Mouse (Mus musculus): ENCODE measurements around the gene Map2.

DNA sequence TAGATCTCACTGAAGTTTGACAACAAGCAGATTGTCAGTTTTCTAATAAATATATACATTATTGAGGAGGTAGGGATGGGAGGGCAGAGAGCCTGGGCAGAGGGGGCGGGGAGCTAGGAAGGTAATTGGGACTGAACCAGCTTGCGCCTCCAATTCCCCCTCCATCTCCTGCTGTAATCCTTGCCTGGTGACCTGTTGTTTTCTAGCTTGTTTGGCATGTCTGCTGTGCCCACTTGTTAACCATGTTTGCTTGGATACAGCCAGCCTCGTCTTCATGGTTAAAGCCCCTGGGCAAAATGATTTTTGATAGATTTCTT is 293.6 kb downstream of the Map2 start:
- TF ChIP-seq POLR2A (IDR thresholded peaks at IDR 0.05; ENCODE audit: insufficient read depth, low read length) = no peak
- no peak for TF ChIP-seq EP300 (IDR thresholded peaks at IDR 0.05; ENCODE audit: insufficient read depth, low read depth, low read length)
- TF ChIP-seq CTCF (IDR thresholded peaks at IDR 0.05; ENCODE audit: low read depth, low read length) = no peak

Data from ES-Bruce4 (cell line).